Mouse (Mus musculus) liver, adult 2 months (tissue): ENCODE data around the gene Epha4.

ENCODE experiments used
- CTCF ChIP-seq: fragments of 200-500 bp; IDR thresholded peaks from 2 replicates; pipeline ENCODE4 v1.5.1; 2011; ENCODE audit warnings: low read depth, low read length, control low read depth
- POLR2A ChIP-seq: fragments of 200-500 bp; IDR thresholded peaks from 2 replicates; pipeline ENCODE4 v1.6.1; 2011; ENCODE audit warnings: low read length, control low read depth; ENCODE audit not compliant: insufficient read depth; ENCODE audit errors: extremely low read depth

- TF ChIP-seq POLR2A (no peak), CTCF (no peak)
These were observed at the start of gene Epha4 for GRCm38 (mm10) chr1:77514963-77515650.
